ENCODE assay signal across 7 mouse cellular contexts in genomic region chr13:45239153-45239552, GRCm38 (mm10).
DNase-seq lines count a peak whose midpoint lies in the region; ATAC-seq lines count a peak whose summit lies in the region.

No protein-coding gene starts in this region.

- no peaks in the 10 kb centered on the region for H3K36me3 ChIP-seq in neural tube, embryonic 12.5 days
- H3K36me3 ChIP-seq in forebrain, embryonic 16.5 days (ENCODE audit: control insufficient read depth, insufficient read depth) = no peaks in the 10 kb centered on the region

- no peaks in the 10 kb centered on the region for H3K4me1 ChIP-seq in neural tube, embryonic 12.5 days
- peaks cover 9% of the 10 kb centered on the region for H3K4me1 ChIP-seq in forebrain, embryonic 16.5 days (replicated peaks; ENCODE audit: control insufficient read depth, insufficient read depth, low read length)

- H3K27me3 ChIP-seq in neural tube, embryonic 12.5 days (replicated peaks) = no peaks in the 10 kb centered on the region
- peaks cover 6% of the 10 kb centered on the region; the same call in 1 of the 2 replicates for H3K27me3 ChIP-seq in forebrain, embryonic 16.5 days (replicated peaks; ENCODE audit: control insufficient read depth, insufficient read depth, low read length)

- no peak for ATAC-seq in neural tube, embryonic 12.5 days (ENCODE audit: low FRiP score, low read depth)
- ATAC-seq in forebrain, embryonic 16.5 days = peak; percentile 79

- no peak for DNase-seq in neural tube, embryonic 10.5 days (ENCODE audit: extremely low spot score, low spot score)
- DNase-seq in kidney, postnatal 36 days = peak; percentile 84 to 89
- DNase-seq in lung, postnatal 25 days (ENCODE audit: low spot score) = peak; percentile 34
- no peak for DNase-seq in frontal cortex, postnatal 10 days (ENCODE audit: low spot score in 2 of 2)
- DNase-seq in thymus, postnatal 25 days = no peak

- WGBS in neural tube, embryonic 12.5 days = 54% methylated on average over 9 of the region's 9 CpGs
- WGBS in forebrain, embryonic 16.5 days = 23% methylated on average over 9 of the region's 9 CpGs

- 0 out of 2 replicates have a peak overlapping the region, but pooled peaks have one; percentile 4 for H3K4me2 ChIP-seq in neural tube, embryonic 12.5 days (replicated peaks)
- H3K4me2 ChIP-seq in forebrain, embryonic 16.5 days (ENCODE audit: low read length) = peak overlapping the region; percentile 43

- H3K4me3 ChIP-seq in neural tube, embryonic 12.5 days = no peak overlapping the region
- peak overlapping the region; percentile 7; the same call in 1 of the 2 replicates for H3K4me3 ChIP-seq in forebrain, embryonic 16.5 days (replicated peaks; ENCODE audit: low read length)

- no peak overlapping the region for H3K27ac ChIP-seq in neural tube, embryonic 12.5 days
- 0 out of 2 replicates have a peak overlapping the region, but pooled peaks have one; percentile 8 for H3K27ac ChIP-seq in forebrain, embryonic 16.5 days (ENCODE audit: low read length)

- H3K9ac ChIP-seq in neural tube, embryonic 12.5 days = no peak overlapping the region
- H3K9ac ChIP-seq in forebrain, embryonic 16.5 days (replicated peaks; ENCODE audit: low read depth, low read length) = peak overlapping the region; percentile 46

- H3K9me3 ChIP-seq in neural tube, embryonic 12.5 days = no peaks in the 10 kb centered on the region
- peaks cover 2% of the 10 kb centered on the region; the same call in 1 of the 2 replicates for H3K9me3 ChIP-seq in forebrain, embryonic 16.5 days (ENCODE audit: control insufficient read depth, low read length)

Comparison
In these comparisons a context has a peak if more than half of its experiments do, and no peak if none do; other contexts are left out.
1. DNase-seq: peak in kidney, postnatal 36 days (2 of 2) and lung, postnatal 25 days (single experiment); none in neural tube, embryonic 10.5 days (single experiment), frontal cortex, postnatal 10 days (0 of 2) and thymus, postnatal 25 days (single experiment).